Mouse (Mus musculus) stomach, embryonic 15.5 days (tissue): ENCODE data around the gene Praf2. TPM values are rescaled to one million over a fixed set of nuclear protein-coding genes. Genes with fewer than 3 reads are reported as not detected.

Experiments used
- polyA plus RNA-seq: library from polyadenylated mRNA; unstranded; fragments of >200 nt; fragmentation: Nextera tagmentation; extraction: Ambion mirVana; gene quantifications from 2 replicates; pipeline ENCODE4 v1.2.1, GENCODE M21; 2015

The Praf2 gene
- polyA plus RNA-seq, 1 experiment from 2014 or later, result 58.3 TPM

Other genes with a start within 250 kb of the Praf2 start
- gene Foxp3, start 154.8 kb upstream of the Praf2 start, polyA plus RNA-seq, result 0.04 and 0.12 TPM in 2 replicates
- gene Ppp1r3f, start 154.2 kb upstream of the Praf2 start, polyA plus RNA-seq, result 1.6 and 2.0 TPM in 2 replicates
- 28.0 and 29.0 TPM in 2 replicates for gene Ccdc22, start 122.9 kb upstream of the Praf2 start, polyA plus RNA-seq
- 0.04 TPM in 1 of 2 replicates, not detected in the other for gene Cacna1f, start 121.4 kb upstream of the Praf2 start, polyA plus RNA-seq
- gene Syp, start 90.0 kb upstream of the Praf2 start, polyA plus RNA-seq, result 7.3 and 7.5 TPM in 2 replicates
- gene Prickle3, start 71.2 kb upstream of the Praf2 start, polyA plus RNA-seq, result 10.7 and 10.8 TPM in 2 replicates
- gene Plp2, start 57.0 kb upstream of the Praf2 start, polyA plus RNA-seq, result 223 and 255 TPM in 2 replicates
- gene Magix, start 47.2 kb upstream of the Praf2 start, polyA plus RNA-seq, result 0.54 and 0.74 TPM in 2 replicates
- 33.0 and 34.9 TPM in 2 replicates for gene Gpkow, start 31.3 kb upstream of the Praf2 start, polyA plus RNA-seq
- gene Wdr45, start 14.1 kb upstream of the Praf2 start, polyA plus RNA-seq, result 32.0 and 32.5 TPM in 2 replicates
- 1.5 TPM in 1 of 2 replicates, not detected in the other for gene Gm45208, start 6.2 kb upstream of the Praf2 start, polyA plus RNA-seq
- gene Ccdc120, start 22.5 kb downstream of the Praf2 start, polyA plus RNA-seq, result 16.0 and 22.2 TPM in 2 replicates
- 26.2 and 29.9 TPM in 2 replicates for gene Tfe3, start 34.1 kb downstream of the Praf2 start, polyA plus RNA-seq
- 38.9 and 42.4 TPM in 2 replicates for gene Gripap1, start 61.3 kb downstream of the Praf2 start, polyA plus RNA-seq
- 1.4 and 1.5 TPM in 2 replicates for gene Kcnd1, start 93.8 kb downstream of the Praf2 start, polyA plus RNA-seq
- 44.3 and 44.7 TPM in 2 replicates for gene Otud5, start 112.9 kb downstream of the Praf2 start, polyA plus RNA-seq
- 10.3 and 15.9 TPM in 2 replicates for gene Pim2, start 149.8 kb downstream of the Praf2 start, polyA plus RNA-seq
- gene Slc35a2, start 155.6 kb downstream of the Praf2 start, polyA plus RNA-seq, result 39.0 and 39.4 TPM in 2 replicates
- 110 and 111 TPM in 2 replicates for gene Pqbp1, start 170.8 kb downstream of the Praf2 start, polyA plus RNA-seq
- 141 and 148 TPM in 2 replicates for gene Timm17b, start 170.9 kb downstream of the Praf2 start, polyA plus RNA-seq
- not detected in 2 replicates for gene Gm10491, start 179.4 kb downstream of the Praf2 start, polyA plus RNA-seq
- gene Gm10490, start 181.1 kb downstream of the Praf2 start, polyA plus RNA-seq, result not detected in 2 replicates
- 13.0 and 13.2 TPM in 2 replicates for gene Pcsk1n, start 191.4 kb downstream of the Praf2 start, polyA plus RNA-seq
- not detected in 2 replicates for gene Eras, start 200.2 kb downstream of the Praf2 start, polyA plus RNA-seq
- 19.9 and 22.4 TPM in 2 replicates for gene Hdac6, start 219.4 kb downstream of the Praf2 start, polyA plus RNA-seq
- 4.2 and 9.7 TPM in 2 replicates for gene Gata1, start 249.6 kb downstream of the Praf2 start, polyA plus RNA-seq